Mouse (Mus musculus): ENCODE measurements around the gene Usp44. TPM values are rescaled to one million over a fixed set of nuclear protein-coding genes. Genes with fewer than 3 reads are reported as not detected.

Gene Usp44
- polyA plus RNA-seq, 1 experiment from 2014 or later = 1.3 TPM

GRCm38 (mm10) chr10:93878732-93879131 lies 47.4 kb downstream of the Usp44 start:
- Histone ChIP-seq H3K9ac (ENCODE audit: low read length) (no peak overlapping the region), H3K4me2 (ENCODE audit: low read depth, severe bottlenecking) (no peak overlapping the region), H3K4me3 (ENCODE audit: low read depth, low read length) (no peak overlapping the region), H3K27me3 (ENCODE audit: control insufficient read depth, insufficient read depth, low read length) (no peaks in the 10 kb centered on the region), H3K36me3 (ENCODE audit: control insufficient read depth, insufficient read depth, low read length) (peaks cover 17% of the 10 kb centered on the region), H3K4me1 (ENCODE audit: control insufficient read depth, insufficient read depth, low read length) (no peaks in the 10 kb centered on the region), H3K27ac (replicated peaks; ENCODE audit: low read depth, low read length) (no peak overlapping the region), H3K9me3 (ENCODE audit: control insufficient read depth, low read length) (no peaks in the 10 kb centered on the region)
- ATAC-seq (ENCODE audit: insufficient number of reproducible peaks, low FRiP score, low TSS enrichment, low read depth) = no peak
- WGBS = 86% methylated on average over 4 of the region's 4 CpGs
- no peak for DNase-seq (ENCODE audit: low spot score)

- no peak overlapping the region for H3K9ac ChIP-seq (ENCODE audit: low read length)
- no peak overlapping the region for H3K4me2 ChIP-seq (ENCODE audit: low read depth, severe bottlenecking)
- no peaks in the 10 kb centered on the region for H3K4me1 ChIP-seq (ENCODE audit: control insufficient read depth, insufficient read depth, low read length)
- peaks cover 28% of the 10 kb centered on the region for H3K36me3 ChIP-seq (ENCODE audit: control insufficient read depth, insufficient read depth, low read length)
- H3K9me3 ChIP-seq (ENCODE audit: control insufficient read depth, low read length) = no peaks in the 10 kb centered on the region
- no peaks in the 10 kb centered on the region for H3K27me3 ChIP-seq (ENCODE audit: control insufficient read depth, insufficient read depth, low read length)
- H3K4me3 ChIP-seq (ENCODE audit: low read depth, low read length) = no peak overlapping the region
- ATAC-seq (ENCODE audit: insufficient number of reproducible peaks, low FRiP score, low TSS enrichment, low read depth) (no peak), DNase-seq (ENCODE audit: low spot score) (no peak)
- H3K27ac ChIP-seq (replicated peaks; ENCODE audit: low read depth, low read length) = no peak overlapping the region
Measured at GRCm38 (mm10) chr10:93881918-93882317, 50.6 kb downstream of the Usp44 start.

GRCm38 (mm10) chr10:93882738-93883364 lies 51.5 kb downstream of the Usp44 start:
- no peak overlapping the region for H3K4me2 ChIP-seq (ENCODE audit: low read depth, severe bottlenecking)
- WGBS = 76% methylated on average over 8 of the region's 8 CpGs
- H3K27me3 ChIP-seq (ENCODE audit: control insufficient read depth, insufficient read depth, low read length) = no peaks in the 10 kb centered on the region
- H3K4me3 ChIP-seq (ENCODE audit: low read depth, low read length) = no peak overlapping the region
- H3K36me3 ChIP-seq (ENCODE audit: control insufficient read depth, insufficient read depth, low read length) = peaks cover 30% of the 10 kb centered on the region
- DNase-seq (ENCODE audit: low spot score) (no peak), ATAC-seq (ENCODE audit: insufficient number of reproducible peaks, low FRiP score, low TSS enrichment, low read depth) (no peak)
- H3K9ac ChIP-seq (ENCODE audit: low read length) = no peak overlapping the region
- no peaks in the 10 kb centered on the region for H3K4me1 ChIP-seq (ENCODE audit: control insufficient read depth, insufficient read depth, low read length)
- no peaks in the 10 kb centered on the region for H3K9me3 ChIP-seq (ENCODE audit: control insufficient read depth, low read length)
- no peak overlapping the region for H3K27ac ChIP-seq (replicated peaks; ENCODE audit: low read depth, low read length)

- H3K4me3 ChIP-seq (ENCODE audit: low read depth, low read length) = no peak overlapping the region
- DNase-seq (ENCODE audit: low spot score) (no peak), ATAC-seq (ENCODE audit: insufficient number of reproducible peaks, low FRiP score, low TSS enrichment, low read depth) (no peak)
- H3K4me1 ChIP-seq (ENCODE audit: control insufficient read depth, insufficient read depth, low read length) = no peaks in the 10 kb centered on the region
- no peak overlapping the region for H3K9ac ChIP-seq (ENCODE audit: low read length)
- 95% methylated on average over 14 of the region's 14 CpGs for WGBS
- H3K27me3 ChIP-seq (ENCODE audit: control insufficient read depth, insufficient read depth, low read length) = no peaks in the 10 kb centered on the region
- no peaks in the 10 kb centered on the region for H3K9me3 ChIP-seq (ENCODE audit: control insufficient read depth, low read length)
- no peak overlapping the region for H3K4me2 ChIP-seq (ENCODE audit: low read depth, severe bottlenecking)
- H3K27ac ChIP-seq (replicated peaks; ENCODE audit: low read depth, low read length) = no peak overlapping the region
- peaks cover 27% of the 10 kb centered on the region for H3K36me3 ChIP-seq (ENCODE audit: control insufficient read depth, insufficient read depth, low read length)
Measured at GRCm38 (mm10) chr10:93885839-93886477, 54.6 kb downstream of the Usp44 start.

- Histone ChIP-seq H3K4me2 (ENCODE audit: low read depth, severe bottlenecking) (peak overlapping the region; percentile 78), H3K9ac (ENCODE audit: low read length) (peak overlapping the region; percentile 94), H3K36me3 (ENCODE audit: control insufficient read depth, insufficient read depth, low read length) (peaks cover 22% of the 10 kb centered on the region), H3K4me3 (ENCODE audit: low read depth, low read length) (peak overlapping the region; percentile 98), H3K27ac (replicated peaks; ENCODE audit: low read depth, low read length) (no peak overlapping the region), H3K9me3 (ENCODE audit: control insufficient read depth, low read length) (no peaks in the 10 kb centered on the region), H3K27me3 (ENCODE audit: control insufficient read depth, insufficient read depth, low read length) (no peaks in the 10 kb centered on the region), H3K4me1 (ENCODE audit: control insufficient read depth, insufficient read depth, low read length) (no peaks in the 10 kb centered on the region)
- 21% methylated on average over 10 of the region's 10 CpGs for WGBS
- DNase-seq (ENCODE audit: low spot score) (no peak), ATAC-seq (ENCODE audit: insufficient number of reproducible peaks, low FRiP score, low TSS enrichment, low read depth) (no peak)
Measured at GRCm38 (mm10) chr10:93888590-93888934, 57.2 kb downstream of the Usp44 start.

GRCm38 (mm10) chr10:93888935-93889578 lies 57.7 kb downstream of the Usp44 start:
- DNase-seq (ENCODE audit: low spot score) = no peak
- H3K4me2 ChIP-seq (ENCODE audit: low read depth, severe bottlenecking) = peak overlapping the region; percentile 78

GRCm38 (mm10) chr10:93889579-93889950 lies 58.2 kb downstream of the Usp44 start:
- H3K9ac ChIP-seq (ENCODE audit: low read length) = peak overlapping the region; percentile 94
- no peaks in the 10 kb centered on the region for H3K4me1 ChIP-seq (ENCODE audit: control insufficient read depth, insufficient read depth, low read length)
- peak; percentile 97 for ATAC-seq (ENCODE audit: insufficient number of reproducible peaks, low FRiP score, low TSS enrichment, low read depth)
- peak; percentile 91 for DNase-seq (ENCODE audit: low spot score)
- peaks cover 18% of the 10 kb centered on the region; the same call in 1 of the 2 replicates for H3K36me3 ChIP-seq (ENCODE audit: control insufficient read depth, insufficient read depth, low read length)
- H3K27me3 ChIP-seq (ENCODE audit: control insufficient read depth, insufficient read depth, low read length) = no peaks in the 10 kb centered on the region
- H3K27ac ChIP-seq (replicated peaks; ENCODE audit: low read depth, low read length) = peak overlapping the region; percentile 70
- peak overlapping the region; percentile 98 for H3K4me3 ChIP-seq (ENCODE audit: low read depth, low read length)
- H3K4me2 ChIP-seq (ENCODE audit: low read depth, severe bottlenecking) = peak overlapping the region; percentile 78
- WGBS = under 1% methylated on average over 29 of the region's 30 CpGs
- no peaks in the 10 kb centered on the region for H3K9me3 ChIP-seq (ENCODE audit: control insufficient read depth, low read length)

More at GRCm38 (mm10) chr10:93888935-93889578, 57.7 kb downstream of the Usp44 start:
- Histone ChIP-seq H3K27ac (replicated peaks; ENCODE audit: low read depth, low read length) (peak overlapping the region; percentile 70), H3K27me3 (ENCODE audit: control insufficient read depth, insufficient read depth, low read length) (no peaks in the 10 kb centered on the region), H3K4me1 (ENCODE audit: control insufficient read depth, insufficient read depth, low read length) (no peaks in the 10 kb centered on the region), H3K9me3 (ENCODE audit: control insufficient read depth, low read length) (no peaks in the 10 kb centered on the region), H3K4me3 (ENCODE audit: low read depth, low read length) (peak overlapping the region; percentile 98), H3K36me3 (ENCODE audit: control insufficient read depth, insufficient read depth, low read length) (peaks cover 19% of the 10 kb centered on the region), H3K9ac (ENCODE audit: low read length) (peak overlapping the region; percentile 94)
- peak; percentile 44; the same call in 1 of the 2 replicates for ATAC-seq (ENCODE audit: insufficient number of reproducible peaks, low FRiP score, low TSS enrichment, low read depth)
- under 1% methylated on average over 38 of the region's 38 CpGs for WGBS

- H3K36me3 ChIP-seq (ENCODE audit: control insufficient read depth, insufficient read depth, low read length) = peaks cover 14% of the 10 kb centered on the region; the same call in 1 of the 2 replicates
- no peaks in the 10 kb centered on the region for H3K9me3 ChIP-seq (ENCODE audit: control insufficient read depth, low read length)
- ATAC-seq (ENCODE audit: insufficient number of reproducible peaks, low FRiP score, low TSS enrichment, low read depth) (no peak), DNase-seq (ENCODE audit: low spot score) (no peak)
- under 1% methylated on average over 22 of the region's 22 CpGs for WGBS
- no peaks in the 10 kb centered on the region for H3K27me3 ChIP-seq (ENCODE audit: control insufficient read depth, insufficient read depth, low read length)
- peak overlapping the region; percentile 98 for H3K4me3 ChIP-seq (ENCODE audit: low read depth, low read length)
- peak overlapping the region; percentile 94; the same call in 1 of the 2 replicates for H3K9ac ChIP-seq (ENCODE audit: low read length)
- no peak overlapping the region for H3K27ac ChIP-seq (replicated peaks; ENCODE audit: low read depth, low read length)
- peak overlapping the region; percentile 78 for H3K4me2 ChIP-seq (ENCODE audit: low read depth, severe bottlenecking)
- no peaks in the 10 kb centered on the region for H3K4me1 ChIP-seq (ENCODE audit: control insufficient read depth, insufficient read depth, low read length)
Measured at GRCm38 (mm10) chr10:93889976-93890375, 58.6 kb downstream of the Usp44 start.

All from limb, embryonic 11.5 days (tissue).